Mouse (Mus musculus) intestine, embryonic 16.5 days (tissue): Measurements from ENCODE around the gene Fbxl5. TPM values are rescaled to one million over a fixed set of nuclear protein-coding genes. Genes with fewer than 3 reads are reported as not detected.

Source experiments
- ATAC-seq: fragments of 200-750 bp; cut with Nextera tagmentation; 2 replicates; pipeline ENCODE4 v1.8.0; 2017; ENCODE audit warnings: moderate TSS enrichment, moderate library complexity
- H3K27ac ChIP-seq: fragments of 300-500 bp; sonication (generic); 2 replicates; pipeline ENCODE4 v1.5.1; 2014; ENCODE audit warnings: mild to moderate bottlenecking, low read length
- H3K27me3 ChIP-seq: fragments of 300-500 bp; sonication (generic); replicated peaks from 2 replicates; pipeline ENCODE4 v1.6.1; 2014; ENCODE audit warnings: low read length, control low read depth, mixed read lengths; ENCODE audit not compliant: control insufficient read depth, insufficient read depth
- H3K36me3 ChIP-seq: fragments of 300-500 bp; sonication (generic); 2 replicates; pipeline ENCODE4 v1.6.1; 2014; ENCODE audit warnings: low read length, control low read depth; ENCODE audit not compliant: control insufficient read depth, insufficient read depth
- H3K4me1 ChIP-seq: fragments of 300-500 bp; sonication (generic); 2 replicates; pipeline ENCODE4 v1.6.1; 2014; ENCODE audit warnings: low read length, control low read depth, mixed read lengths; ENCODE audit not compliant: control insufficient read depth, insufficient read depth
- H3K4me2 ChIP-seq: fragments of 300-500 bp; sonication (generic); 2 replicates; pipeline ENCODE4 v1.6.1; 2014; ENCODE audit warnings: low read depth, low read length, control low read depth
- H3K4me3 ChIP-seq: fragments of 300-500 bp; sonication (generic); 2 replicates; pipeline ENCODE4 v1.5.1; 2014; ENCODE audit warnings: mild to moderate bottlenecking, low read length
- H3K9ac ChIP-seq: fragments of 300-500 bp; sonication (generic); 2 replicates; pipeline ENCODE4 v1.6.1; 2014; ENCODE audit warnings: low read depth, low read length
- H3K9me3 ChIP-seq: fragments of 300-500 bp; sonication (generic); 2 replicates; pipeline ENCODE4 v1.6.1; 2016; ENCODE audit warnings: low read length, control low read depth; ENCODE audit not compliant: control insufficient read depth
- WGBS: fragments of 180-500 bp; shearing (Covaris S2); extraction: QIAGEN DNeasy Blood & Tissue Kit; methylation state at CpG from one replicate; pipeline ENCODE4 v1.1.7; 2014; 5-methylcytosine and 5-hydroxymethylcytosine counted together
- polyA plus RNA-seq: library from polyadenylated mRNA; unstranded; fragments of >200 nt; fragmentation: Nextera tagmentation; extraction: Ambion mirVana; gene quantifications from 2 replicates; pipeline ENCODE4 v1.2.1, GENCODE M21; 2015

Fbxl5 gene
- polyA plus RNA-seq, 1 experiment from 2014 or later = 57.1 TPM

DNA sequence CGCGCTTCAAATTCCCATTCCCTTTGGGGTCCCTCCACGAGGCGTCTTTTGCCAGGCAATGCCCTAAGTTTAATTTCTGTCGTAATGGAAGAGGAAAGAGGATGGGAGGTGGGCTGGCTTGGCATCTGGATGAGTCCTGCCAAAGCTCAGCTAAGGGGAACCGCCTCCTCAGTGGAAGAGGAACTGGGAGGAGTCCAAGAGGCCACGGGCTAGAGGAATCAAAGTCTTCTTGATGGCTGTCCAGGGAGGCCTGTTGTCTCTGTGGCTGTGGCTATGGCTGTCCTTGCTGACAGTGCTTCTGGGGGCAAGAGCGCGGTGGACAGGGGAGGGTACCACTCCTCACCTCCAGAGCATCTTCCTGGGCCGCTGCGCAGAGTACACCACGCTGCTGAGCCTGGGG is 2.7 kb downstream of the Fbxl5 start, which contains the start of gene Bst1:
Gene Bst1, plus strand, starts transcription at position 191 of the 400 bp plus-strand sequence.
- no peak within 1 kb of the TSS for H3K9ac ChIP-seq
- peak; percentile 50; the same call in 1 of the 2 replicates for ATAC-seq
- H3K27ac ChIP-seq = no peak within 1 kb of the TSS
- no peak within 1 kb of the TSS for H3K4me2 ChIP-seq
- H3K4me1 ChIP-seq = peaks cover 3% of the 10 kb centered on the region; the same call in 1 of the 2 replicates
- H3K36me3 ChIP-seq = no peaks in the 10 kb centered on the region
- no peak within 1 kb of the TSS for H3K4me3 ChIP-seq
- 54% methylated on average over 12 of the region's 12 CpGs for WGBS
- H3K9me3 ChIP-seq = no peaks in the 10 kb centered on the region
- no peaks in the 10 kb centered on the region for H3K27me3 ChIP-seq

DNA sequence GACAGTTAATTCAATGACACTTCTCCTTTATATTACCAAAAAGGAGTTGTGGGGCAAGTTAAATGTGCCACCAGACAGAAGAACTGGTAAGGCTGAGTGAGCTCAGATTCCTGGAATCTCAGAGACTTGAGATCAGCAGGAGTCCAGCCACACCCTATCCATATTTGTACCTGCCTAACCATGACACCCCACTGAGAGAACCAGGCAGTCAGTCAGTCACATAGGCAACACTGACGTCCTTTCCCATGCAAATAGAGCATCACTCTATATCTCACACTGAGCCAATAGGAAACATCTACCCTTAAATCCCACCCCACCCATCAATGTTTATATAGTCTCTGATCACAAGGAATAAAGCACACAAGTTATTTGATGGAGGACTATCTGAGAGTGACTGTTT is 5.7 kb downstream of the Fbxl5 start:
- H3K4me1 ChIP-seq = peaks cover 6% of the 10 kb centered on the region; the same call in 1 of the 2 replicates
- H3K36me3 ChIP-seq = no peaks in the 10 kb centered on the region
- H3K27me3 ChIP-seq = no peaks in the 10 kb centered on the region
- ATAC-seq = 0 out of 2 replicates have a peak, but pooled peaks have one; percentile 24
- 37% methylated on average over 1 of the region's 1 CpGs for WGBS
- H3K9me3 ChIP-seq = no peaks in the 10 kb centered on the region
- H3K4me3 ChIP-seq = no peak overlapping the region
- no peak overlapping the region for H3K4me2 ChIP-seq
- H3K9ac ChIP-seq = no peak overlapping the region
- no peak overlapping the region for H3K27ac ChIP-seq

DNA sequence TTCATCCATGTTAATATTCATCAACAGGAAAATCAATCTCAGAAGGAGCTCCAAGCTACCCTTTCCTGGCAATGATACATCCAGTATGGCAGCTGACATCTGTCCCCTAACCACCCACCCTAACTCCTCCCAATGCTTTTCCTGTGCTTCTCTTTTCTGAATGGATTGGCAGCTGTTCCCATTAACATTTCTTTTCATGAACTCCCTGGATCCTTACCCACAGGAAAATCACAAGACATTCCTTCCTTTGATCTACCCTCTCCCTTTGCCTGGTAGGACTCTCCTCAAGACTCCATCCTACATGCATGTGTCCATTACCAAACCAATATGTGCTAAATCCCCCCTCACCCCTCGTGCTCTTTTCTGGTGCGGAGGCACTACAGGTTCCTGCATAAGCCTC is 6.9 kb downstream of the Fbxl5 start:
- Histone ChIP-seq H3K4me2 (no peak overlapping the region), H3K4me1 (peaks cover 7% of the 10 kb centered on the region; the same call in 1 of the 2 replicates), H3K27ac (no peak overlapping the region), H3K4me3 (no peak overlapping the region), H3K9me3 (no peaks in the 10 kb centered on the region), H3K27me3 (no peaks in the 10 kb centered on the region), H3K9ac (no peak overlapping the region), H3K36me3 (no peaks in the 10 kb centered on the region)
- no peak for ATAC-seq
- 80% methylated on average over 2 of the region's 2 CpGs for WGBS

DNA sequence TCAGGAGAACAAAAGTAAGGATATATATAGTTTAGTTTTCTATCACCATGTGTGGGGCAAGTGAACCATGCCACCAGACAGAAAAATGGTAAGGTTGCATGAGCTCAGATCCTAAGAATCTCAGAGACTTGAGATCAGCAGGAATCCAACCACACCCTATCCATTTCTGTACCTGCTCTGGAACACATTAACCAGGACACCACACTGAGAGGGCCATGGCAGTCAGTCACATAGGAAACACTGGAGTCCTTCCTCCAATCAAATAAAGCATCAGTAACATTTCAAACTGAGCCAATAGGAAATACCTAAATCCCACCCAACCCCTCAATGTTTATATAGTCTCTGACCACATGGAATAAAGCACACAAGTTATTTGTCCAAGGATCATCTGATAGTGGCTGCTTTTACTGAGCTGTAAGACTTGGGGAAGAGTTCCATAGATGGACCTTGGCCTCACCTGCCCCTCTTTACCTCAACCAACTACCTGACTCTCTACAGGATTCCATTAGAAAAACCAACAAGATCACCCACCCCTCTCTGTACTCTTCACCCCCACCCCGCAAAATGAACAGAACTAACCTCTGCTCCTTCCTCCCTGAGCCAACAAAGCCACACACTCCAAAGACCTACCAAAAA is 10.9 kb downstream of the Fbxl5 start:
- H3K4me3 ChIP-seq = no peak overlapping the region
- peak; percentile 82 for ATAC-seq
- H3K9me3 ChIP-seq = no peaks in the 10 kb centered on the region
- no peak overlapping the region for H3K4me2 ChIP-seq
- H3K27me3 ChIP-seq = no peaks in the 10 kb centered on the region
- 61% methylated on average over 1 of the region's 1 CpGs for WGBS
- H3K4me1 ChIP-seq = peaks cover 9% of the 10 kb centered on the region; the same call in 1 of the 2 replicates
- peak overlapping the region; percentile 77 for H3K27ac ChIP-seq
- no peak overlapping the region for H3K9ac ChIP-seq
- H3K36me3 ChIP-seq = no peaks in the 10 kb centered on the region

DNA sequence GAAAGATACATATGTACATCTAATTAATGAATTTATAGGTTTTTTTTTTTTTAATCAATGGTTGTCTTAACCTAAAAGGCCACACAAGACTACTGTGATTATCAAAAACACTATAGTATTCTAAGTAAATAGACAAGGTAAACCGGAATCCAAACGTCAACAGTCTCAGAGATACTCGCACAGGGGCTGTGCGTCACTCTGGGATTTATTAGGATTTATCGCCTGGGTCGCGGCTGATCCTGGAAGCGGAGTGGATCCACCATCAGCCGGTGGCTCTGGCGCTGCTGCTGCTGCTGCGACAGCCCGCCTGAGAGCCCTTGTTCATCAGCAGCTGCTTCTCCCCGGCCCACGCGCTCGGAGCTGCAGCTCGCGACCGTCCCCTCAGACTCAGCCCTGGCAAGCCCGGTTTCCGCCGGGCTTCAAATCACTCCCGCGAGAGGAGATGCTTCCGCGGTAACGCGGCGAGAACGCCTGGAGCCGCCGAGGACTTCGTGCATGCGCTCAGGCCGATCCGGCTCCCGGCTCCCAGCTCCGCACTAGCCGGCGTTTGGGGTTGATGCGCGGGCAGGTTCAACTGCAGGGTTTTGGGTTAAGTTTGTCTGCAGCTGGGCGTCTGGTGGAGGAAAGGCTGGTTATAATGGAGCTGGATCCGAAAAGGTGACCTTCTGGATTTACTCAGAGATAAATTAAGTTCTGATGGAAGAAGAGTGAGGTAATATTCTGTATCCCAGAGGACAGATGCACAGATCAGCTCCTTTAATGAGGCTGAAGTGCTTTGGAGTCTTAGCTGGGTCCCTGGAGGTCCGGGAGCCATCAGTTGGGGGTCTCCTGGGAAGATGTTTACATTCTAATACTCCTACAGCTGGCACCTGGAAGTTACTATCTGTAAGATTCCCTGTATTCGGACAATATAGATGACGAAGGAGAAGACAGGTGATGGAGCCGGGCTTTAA is 13.4 kb downstream of the Fbxl5 start:
- no peaks in the 10 kb centered on the region for H3K36me3 ChIP-seq
- peaks cover 9% of the 10 kb centered on the region; the same call in 1 of the 2 replicates for H3K4me1 ChIP-seq
- H3K4me2 ChIP-seq = peak overlapping the region; percentile 72
- H3K4me3 ChIP-seq = peak overlapping the region; percentile 59
- peak overlapping the region; percentile 81 for H3K9ac ChIP-seq
- H3K27me3 ChIP-seq = no peaks in the 10 kb centered on the region
- H3K9me3 ChIP-seq = no peaks in the 10 kb centered on the region
- ATAC-seq = peak; percentile 89
- H3K27ac ChIP-seq = peak overlapping the region; percentile 81
- WGBS = 4% methylated on average over 48 of the region's 48 CpGs

DNA sequence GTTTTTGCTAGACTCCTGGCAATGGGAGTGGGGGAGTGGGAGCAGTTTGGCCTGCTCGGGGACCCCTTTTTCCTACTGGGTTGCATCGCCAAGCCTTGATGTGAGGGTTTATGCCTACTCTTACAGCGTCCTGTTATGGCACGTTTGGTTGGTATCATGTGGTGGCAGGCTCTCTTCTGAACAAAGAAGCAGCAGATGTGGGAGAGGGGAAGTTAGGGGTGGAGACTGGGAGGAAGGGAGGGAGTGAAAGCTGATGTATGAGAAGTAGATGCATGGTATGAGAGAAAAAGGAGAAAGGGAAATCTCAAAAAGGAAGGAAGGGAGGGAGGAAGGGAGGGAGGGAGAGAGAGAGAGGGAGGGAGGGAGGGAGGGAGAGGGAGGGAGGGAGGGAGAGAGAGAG is 14.5 kb downstream of the Fbxl5 start:
- Histone ChIP-seq H3K4me3 (no peak overlapping the region), H3K27me3 (no peaks in the 10 kb centered on the region), H3K36me3 (no peaks in the 10 kb centered on the region), H3K4me1 (peaks cover 9% of the 10 kb centered on the region; the same call in 1 of the 2 replicates), H3K4me2 (no peak overlapping the region), H3K9ac (no peak overlapping the region), H3K27ac (no peak overlapping the region), H3K9me3 (no peaks in the 10 kb centered on the region)
- 79% methylated on average over 4 of the region's 4 CpGs for WGBS
- ATAC-seq = no peak

DNA sequence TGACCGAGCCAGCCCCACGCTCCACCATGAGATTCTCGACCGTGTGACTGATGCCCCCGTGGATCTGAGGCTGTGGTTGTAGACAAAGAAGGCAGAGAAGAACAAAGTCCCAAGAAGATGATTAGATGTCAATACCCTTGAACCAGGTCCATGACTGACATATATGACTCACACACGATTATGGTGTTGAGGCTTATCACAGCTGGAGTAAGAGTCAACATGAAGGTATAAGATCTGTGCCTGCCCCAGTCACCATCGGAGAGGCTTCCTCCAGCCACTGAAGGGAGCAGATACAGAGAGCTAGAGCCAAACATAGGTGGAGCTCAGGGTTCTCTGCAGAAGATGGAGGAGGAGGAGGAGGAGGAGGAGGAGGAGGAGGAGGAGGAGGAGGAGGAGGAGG is 15.1 kb downstream of the Fbxl5 start:
- ATAC-seq = 0 out of 2 replicates have a peak, but pooled peaks have one; percentile 15
- Histone ChIP-seq H3K27me3 (no peaks in the 10 kb centered on the region), H3K4me2 (no peak overlapping the region), H3K27ac (no peak overlapping the region), H3K4me3 (no peak overlapping the region), H3K9ac (no peak overlapping the region), H3K36me3 (no peaks in the 10 kb centered on the region), H3K4me1 (peaks cover 9% of the 10 kb centered on the region; the same call in 1 of the 2 replicates), H3K9me3 (no peaks in the 10 kb centered on the region)
- WGBS = 80% methylated on average over 7 of the region's 7 CpGs

DNA sequence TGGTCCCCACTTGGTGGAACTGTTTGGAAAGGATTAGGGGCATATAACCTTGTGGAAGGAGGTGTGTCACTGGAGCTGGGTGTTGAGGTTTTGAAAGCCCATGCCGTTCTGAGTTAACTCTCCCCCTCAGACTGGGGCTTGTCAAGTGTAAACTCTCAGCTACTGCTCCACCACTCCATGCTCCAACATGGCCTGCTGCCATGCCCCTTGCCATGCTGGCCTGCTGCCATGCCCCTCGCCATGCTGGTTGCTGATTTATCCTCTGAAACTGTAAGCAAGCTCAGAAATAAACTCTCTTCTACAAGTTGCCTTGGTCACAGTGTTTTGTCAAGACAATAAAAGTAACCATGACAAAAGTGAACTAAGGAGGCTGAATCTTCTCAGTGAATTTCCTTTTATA is 16.0 kb downstream of the Fbxl5 start:
- H3K4me2 ChIP-seq = no peak overlapping the region
- H3K9ac ChIP-seq = no peak overlapping the region
- WGBS = 65% methylated on average over 2 of the region's 2 CpGs
- no peaks in the 10 kb centered on the region for H3K9me3 ChIP-seq
- H3K4me1 ChIP-seq = peaks cover 4% of the 10 kb centered on the region; the same call in 1 of the 2 replicates
- ATAC-seq = no peak
- H3K36me3 ChIP-seq = no peaks in the 10 kb centered on the region
- no peak overlapping the region for H3K4me3 ChIP-seq
- H3K27ac ChIP-seq = no peak overlapping the region
- H3K27me3 ChIP-seq = no peaks in the 10 kb centered on the region

DNA sequence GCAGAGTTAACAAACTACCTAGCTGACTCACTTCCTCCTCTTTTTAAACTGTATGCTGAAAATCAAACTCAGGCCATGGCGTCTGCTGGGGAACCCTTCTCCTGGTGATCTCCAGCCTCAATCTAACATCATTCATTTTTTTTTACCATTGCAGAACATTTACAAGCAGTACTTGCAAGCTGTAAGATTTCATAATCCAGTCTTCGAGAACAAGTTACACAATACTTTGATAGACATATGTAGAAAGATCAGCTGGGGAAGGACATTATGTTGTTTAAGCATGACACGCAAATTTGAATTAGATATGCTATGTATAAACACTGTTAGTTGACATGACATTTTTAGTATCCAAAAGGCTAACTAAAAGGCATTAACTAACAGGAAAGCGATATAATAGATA is 19.6 kb downstream of the Fbxl5 start:
- Histone ChIP-seq H3K4me3 (no peak overlapping the region), H3K27ac (no peak overlapping the region), H3K27me3 (no peaks in the 10 kb centered on the region), H3K9ac (no peak overlapping the region), H3K4me1 (no peaks in the 10 kb centered on the region), H3K36me3 (no peaks in the 10 kb centered on the region), H3K9me3 (no peaks in the 10 kb centered on the region), H3K4me2 (no peak overlapping the region)
- no peak for ATAC-seq
- 76% methylated on average over 4 of the region's 4 CpGs for WGBS
